Mouse (Mus musculus) liver, adult 2 months (tissue): Measurements from ENCODE around the gene Fam83b. TPM values are rescaled to one million over a fixed set of nuclear protein-coding genes. Genes with fewer than 3 reads are reported as not detected.
A peak's percentile ranks its signal among the peaks of the same experiment; 100 is the strongest.

Source experiments
- DNase-seq: peaks from one replicate; pipeline ENCODE4 v3.0.0-alpha.2; 2011; ENCODE audit warnings: low read depth, low spot score; ENCODE audit errors: extremely low read depth
- H3K27ac ChIP-seq: fragments of 200-500 bp; replicated peaks from 2 replicates; pipeline ENCODE4 v1.5.1; 2012; ENCODE audit warnings: low read depth, mild to moderate bottlenecking, control low read depth, inconsistent platforms, low read length; ENCODE audit not compliant: insufficient read depth
- H3K27me3 ChIP-seq: fragments of 200-500 bp; 2 replicates; pipeline ENCODE4 v1.6.1; 2012; ENCODE audit warnings: mild to moderate bottlenecking, moderate library complexity, low read length, inconsistent platforms; ENCODE audit not compliant: control insufficient read depth, insufficient read depth
- H3K36me3 ChIP-seq: fragments of 200-500 bp; 2 replicates; pipeline ENCODE4 v1.6.1; 2012; ENCODE audit warnings: low read length, inconsistent platforms; ENCODE audit not compliant: control insufficient read depth, insufficient read depth
- H3K4me1 ChIP-seq: fragments of 200-500 bp; 2 replicates; pipeline ENCODE4 v1.6.1; 2011; ENCODE audit warnings: low read length; ENCODE audit not compliant: control insufficient read depth, insufficient read depth
- H3K4me3 ChIP-seq: fragments of 200-500 bp; 2 replicates; pipeline ENCODE4 v1.5.1; 2011; ENCODE audit warnings: low read depth, mild to moderate bottlenecking, control low read depth, low read length, moderate library complexity; ENCODE audit not compliant: insufficient read depth
- H3K79me2 ChIP-seq: fragments of 200-500 bp; 2 replicates; pipeline ENCODE4 v1.6.1; 2012; ENCODE audit warnings: inconsistent platforms, mild to moderate bottlenecking, low read length, moderate library complexity; ENCODE audit not compliant: control insufficient read depth, insufficient read depth
- H3K9ac ChIP-seq: fragments of 200-500 bp; 2 replicates; pipeline ENCODE4 v1.6.1; 2012; ENCODE audit warnings: low read depth, mild to moderate bottlenecking, control low read depth, inconsistent platforms, low read length
- CTCF ChIP-seq: fragments of 200-500 bp; IDR thresholded peaks from 2 replicates; pipeline ENCODE4 v1.5.1; 2011; ENCODE audit warnings: low read depth, low read length, control low read depth
- POLR2A ChIP-seq: fragments of 200-500 bp; IDR thresholded peaks from 2 replicates; pipeline ENCODE4 v1.6.1; 2011; ENCODE audit warnings: low read length, control low read depth; ENCODE audit not compliant: insufficient read depth; ENCODE audit errors: extremely low read depth
- WGBS: fragments of 180-500 bp; shearing (Covaris S2); methylation state at CpG from one replicate; pipeline ENCODE4 v1.1.7; 2018; 5-methylcytosine and 5-hydroxymethylcytosine counted together
- polyA plus RNA-seq: library from polyadenylated mRNA; depleted of rRNA; stranded (reverse); fragments of >200 nt; gene quantifications from 2 replicates; pipeline ENCODE4 v1.2.3, GENCODE M21; 2012; rRNA removed
- total RNA-seq: library from RNA; depleted of rRNA; stranded (reverse); fragments of >200 nt; gene quantifications from 2 replicates; pipeline ENCODE4 v1.2.3, GENCODE M21; 2014; rRNA removed

Gene Fam83b
- under 0.01 and 0.07 TPM in 2 replicates for total RNA-seq
- not detected in 2 replicates for polyA plus RNA-seq

- no peak for DNase-seq
- no peak within 1 kb of the TSS for H3K27ac ChIP-seq
Measured at GRCm38 (mm10) chr9:76566515-76567280, at the start of gene Fam83b. TSS of gene Fam83b (minus strand) at chr9:76567116.

GRCm38 (mm10) chr9:76614165-76614564 is 47.2 kb upstream of the Fam83b start:
- Histone ChIP-seq H3K4me3 (no peak overlapping the region), H3K27ac (no peak overlapping the region), H3K79me2 (no peaks in the 10 kb centered on the region), H3K9ac (no peak overlapping the region), H3K27me3 (no peaks in the 10 kb centered on the region), H3K4me1 (no peaks in the 10 kb centered on the region), H3K36me3 (no peaks in the 10 kb centered on the region)
- DNase-seq, result no peak
- TF ChIP-seq CTCF, result no peak
- TF ChIP-seq POLR2A, result no peak
- 85% methylated on average over 4 of the region's 4 CpGs for WGBS

More at GRCm38 (mm10) chr9:76566515-76567280, at the start of gene Fam83b:
- TF ChIP-seq POLR2A (no peak), CTCF (no peak)
- peak within 1 kb of the TSS; percentile 43 for H3K4me3 ChIP-seq
- no peaks in the 10 kb centered on the region for H3K4me1 ChIP-seq
- H3K27me3 ChIP-seq, result no peaks in the 10 kb centered on the region
- no peaks in the 10 kb centered on the region for H3K36me3 ChIP-seq
- no peaks in the 10 kb centered on the region for H3K79me2 ChIP-seq
- H3K9ac ChIP-seq, result no peak within 1 kb of the TSS; the same call in 1 of the 2 replicates
- WGBS, result 4% methylated on average over 40 of the region's 40 CpGs

- WGBS, result 81% methylated on average over 5 of the region's 5 CpGs
- H3K9ac ChIP-seq, result no peak overlapping the region
- H3K4me3 ChIP-seq, result no peak overlapping the region
- no peaks in the 10 kb centered on the region for H3K79me2 ChIP-seq
- no peak for DNase-seq
- H3K4me1 ChIP-seq, result no peaks in the 10 kb centered on the region
- TF ChIP-seq POLR2A (no peak), CTCF (no peak)
- H3K27me3 ChIP-seq, result no peaks in the 10 kb centered on the region
- no peak overlapping the region for H3K27ac ChIP-seq
- H3K36me3 ChIP-seq, result no peaks in the 10 kb centered on the region
Measured at GRCm38 (mm10) chr9:76603744-76604143, 36.8 kb upstream of the Fam83b start.

- no peak for DNase-seq
- Histone ChIP-seq H3K27ac (no peak overlapping the region), H3K9ac (no peak overlapping the region), H3K27me3 (no peaks in the 10 kb centered on the region), H3K4me3 (no peak overlapping the region), H3K4me1 (no peaks in the 10 kb centered on the region), H3K79me2 (no peaks in the 10 kb centered on the region), H3K36me3 (no peaks in the 10 kb centered on the region)
- TF ChIP-seq POLR2A, result no peak
- no peak for TF ChIP-seq CTCF
- 47% methylated on average over 2 of the region's 2 CpGs for WGBS
Measured at GRCm38 (mm10) chr9:76602874-76603273, 36.0 kb upstream of the Fam83b start.

GRCm38 (mm10) chr9:76597395-76597794 is 30.5 kb upstream of the Fam83b start:
- Histone ChIP-seq H3K36me3 (no peaks in the 10 kb centered on the region), H3K9ac (no peak overlapping the region), H3K4me1 (no peaks in the 10 kb centered on the region), H3K27ac (no peak overlapping the region), H3K79me2 (no peaks in the 10 kb centered on the region), H3K27me3 (no peaks in the 10 kb centered on the region), H3K4me3 (no peak overlapping the region)
- 75% methylated on average over 4 of the region's 4 CpGs for WGBS
- DNase-seq, result no peak
- TF ChIP-seq CTCF, result no peak

GRCm38 (mm10) chr9:76593841-76594240 is 26.9 kb upstream of the Fam83b start:
- 66% methylated on average over 2 of the region's 2 CpGs for WGBS
- H3K27me3 ChIP-seq, result no peaks in the 10 kb centered on the region
- no peak overlapping the region for H3K9ac ChIP-seq
- no peak for DNase-seq
- no peaks in the 10 kb centered on the region for H3K4me1 ChIP-seq
- TF ChIP-seq POLR2A, result no peak
- no peaks in the 10 kb centered on the region for H3K79me2 ChIP-seq
- no peaks in the 10 kb centered on the region for H3K36me3 ChIP-seq
- no peak overlapping the region for H3K27ac ChIP-seq
- no peak overlapping the region for H3K4me3 ChIP-seq
